Mouse (Mus musculus) kidney, adult 8-10 months (tissue): ENCODE data around the gene Dlx6.

ENCODE experiments used
- DNase-seq, 2 experiments: peaks; one replicate each; pipeline ENCODE4 v3.0.0; 2022

Dlx6 gene

GRCm38 (mm10) chr6:6863160-6863870 is at the start of gene Dlx6:
Dlx6 (plus strand) TSS chr6:6863334.
- no peak for DNase-seq

- DNase-seq: no peak
Measured at GRCm38 (mm10) chr6:6816821-6817220, 46.3 kb upstream of the Dlx6 start.

GRCm38 (mm10) chr6:6818036-6818788 is 44.9 kb upstream of the Dlx6 start:
- no peak for DNase-seq

- DNase-seq: no peak
Measured at GRCm38 (mm10) chr6:6819134-6819533, 44.0 kb upstream of the Dlx6 start.

- no peak for DNase-seq
Measured at GRCm38 (mm10) chr6:6825313-6825712, 37.8 kb upstream of the Dlx6 start.

- DNase-seq: no peak
Measured at GRCm38 (mm10) chr6:6826861-6827260, 36.3 kb upstream of the Dlx6 start.

- no peak for DNase-seq
Measured at GRCm38 (mm10) chr6:6830446-6830845, 32.7 kb upstream of the Dlx6 start.

GRCm38 (mm10) chr6:6833301-6833700 is 29.8 kb upstream of the Dlx6 start:
- peak in 1 of 2 experiments; percentile 9 for DNase-seq

GRCm38 (mm10) chr6:6848541-6848940 is 14.6 kb upstream of the Dlx6 start:
- DNase-seq: no peak

- DNase-seq: no peak
Measured at GRCm38 (mm10) chr6:6849744-6850143, 13.4 kb upstream of the Dlx6 start.

GRCm38 (mm10) chr6:6850324-6851060 is 12.6 kb upstream of the Dlx6 start:
- no peak for DNase-seq

- no peak for DNase-seq
Measured at GRCm38 (mm10) chr6:6851166-6851565, 12.0 kb upstream of the Dlx6 start.

GRCm38 (mm10) chr6:6852944-6853343 is 10.2 kb upstream of the Dlx6 start:
- no peak for DNase-seq

- DNase-seq: no peak
Measured at GRCm38 (mm10) chr6:6854176-6854575, 9.0 kb upstream of the Dlx6 start.

GRCm38 (mm10) chr6:6854902-6855745 is 8.0 kb upstream of the Dlx6 start:
- no peak for DNase-seq

- DNase-seq: no peak
Measured at GRCm38 (mm10) chr6:6855746-6856185, 7.4 kb upstream of the Dlx6 start.

- no peak for DNase-seq
Measured at GRCm38 (mm10) chr6:6856316-6856715, 6.8 kb upstream of the Dlx6 start.

- no peak for DNase-seq
Measured at GRCm38 (mm10) chr6:6856881-6857280, 6.3 kb upstream of the Dlx6 start.

GRCm38 (mm10) chr6:6857766-6858165 is 5.4 kb upstream of the Dlx6 start:
- DNase-seq: no peak

GRCm38 (mm10) chr6:6858571-6858970 is 4.6 kb upstream of the Dlx6 start:
- DNase-seq: no peak

GRCm38 (mm10) chr6:6859111-6859949 is 3.8 kb upstream of the Dlx6 start:
- DNase-seq: no peak

GRCm38 (mm10) chr6:6859950-6860410 is 3.2 kb upstream of the Dlx6 start:
- DNase-seq: no peak
